Comparison of ENCODE assay signal across 16 mouse cellular contexts in the genomic region with DNA sequence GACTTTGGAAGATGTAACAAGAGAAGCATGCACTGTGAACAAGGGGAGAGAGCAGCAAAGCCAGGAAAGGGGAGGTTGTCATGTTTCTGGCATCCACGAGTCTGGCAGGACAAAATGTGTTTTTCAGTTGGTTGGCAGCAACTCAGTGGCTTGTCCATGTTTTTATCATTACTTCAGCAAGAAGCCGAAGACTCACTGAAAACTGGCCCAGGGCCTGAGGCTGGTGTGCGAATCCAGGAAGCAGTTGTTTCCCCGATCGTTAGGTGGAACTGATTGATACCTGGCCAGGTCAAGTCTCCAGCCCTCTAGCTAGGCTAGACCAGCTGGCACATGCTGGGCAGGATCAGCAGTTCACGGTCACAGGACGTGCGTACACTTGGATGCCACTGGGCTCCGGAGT.
DNase-seq lines count a peak whose midpoint lies in the region; ATAC-seq and TF ChIP-seq lines count a peak whose summit lies in the region.
"Had no signal": no experiment of that assay in that cellular context is flagged by ENCODE, and none has a peak within 500 bp of the region (broad histone marks: within the 10 kb centered on the region; RNA-seq: fewer than 3 reads in every experiment).

No protein-coding gene starts in this region.

- ATAC-seq in kidney, embryonic 14.5 days (ENCODE audit: low FRiP score, low TSS enrichment) = no peak
- no peak for ATAC-seq in neural tube, embryonic 15.5 days (ENCODE audit: low FRiP score)
- no peak for ATAC-seq in activated CD4-positive, CD25-positive, alpha-beta regulatory T cell, adult 4 months
- ATAC-seq: midbrain, embryonic 13.5 days had no signal

- no peak overlapping the region for H3K4me3 ChIP-seq in kidney, adult 2 months (ENCODE audit: insufficient read depth, low read depth, low read length)
- H3K4me3 ChIP-seq in kidney, embryonic 14.5 days (ENCODE audit: low read length) = no peak overlapping the region
- H3K4me3 ChIP-seq in neural tube, embryonic 15.5 days (replicated peaks) = no peak overlapping the region
- H3K4me3 ChIP-seq: limb, embryonic 12.5 days; midbrain, embryonic 13.5 days; neural tube, embryonic 12.5 days had no signal

- no peaks in the 10 kb centered on the region for H3K36me3 ChIP-seq in kidney, adult 2 months (ENCODE audit: control insufficient read depth, insufficient read depth, low read length)
- peaks cover 3% of the 10 kb centered on the region; the same call in 1 of the 2 replicates for H3K36me3 ChIP-seq in kidney, embryonic 14.5 days (ENCODE audit: control insufficient read depth, insufficient read depth, low read length)
- H3K36me3 ChIP-seq in neural tube, embryonic 15.5 days = peaks cover 15% of the 10 kb centered on the region; the same call in 1 of the 2 replicates

- no peak for TF ChIP-seq POLR2A in kidney, adult 2 months (IDR thresholded peaks at IDR 0.05; ENCODE audit: low read depth, low read length)

- no peaks in the 10 kb centered on the region for H3K27me3 ChIP-seq in kidney, adult 2 months (replicated peaks; ENCODE audit: control insufficient read depth, insufficient read depth, low read length)
- H3K27me3 ChIP-seq in kidney, embryonic 14.5 days (ENCODE audit: control insufficient read depth, insufficient read depth, low read length) = no peaks in the 10 kb centered on the region
- H3K27me3 ChIP-seq in neural tube, embryonic 15.5 days (replicated peaks) = no peaks in the 10 kb centered on the region
- H3K27me3 ChIP-seq: CH12.LX; limb, embryonic 12.5 days; midbrain, embryonic 13.5 days; neural tube, embryonic 12.5 days had no signal

- no peak overlapping the region for H3K27ac ChIP-seq in kidney, adult 2 months (ENCODE audit: insufficient read depth, low read depth, low read length)
- H3K27ac ChIP-seq in kidney, embryonic 14.5 days (ENCODE audit: low read depth, low read length) = no peak overlapping the region
- no peak overlapping the region for H3K27ac ChIP-seq in neural tube, embryonic 15.5 days (replicated peaks)
- H3K27ac ChIP-seq: limb, embryonic 12.5 days; midbrain, embryonic 13.5 days; neural tube, embryonic 12.5 days had no signal

- TF ChIP-seq CTCF in kidney, adult 2 months (conservative IDR thresholded peaks at IDR 0.05; ENCODE audit: insufficient read depth, insufficient read length, low read depth, low read length) = no peak

- H3K4me2 ChIP-seq in kidney, embryonic 14.5 days (replicated peaks; ENCODE audit: low read depth, low read length) = no peak overlapping the region
- H3K4me2 ChIP-seq in neural tube, embryonic 15.5 days = no peak overlapping the region
- H3K4me2 ChIP-seq: limb, embryonic 12.5 days; midbrain, embryonic 13.5 days; neural tube, embryonic 12.5 days had no signal

- no peak overlapping the region for H3K9ac ChIP-seq in kidney, embryonic 14.5 days (ENCODE audit: low read depth, low read length)
- H3K9ac ChIP-seq in neural tube, embryonic 15.5 days (replicated peaks) = no peak overlapping the region
- H3K9ac ChIP-seq: limb, embryonic 12.5 days; midbrain, embryonic 13.5 days; neural tube, embryonic 12.5 days had no signal

- peaks cover 6% of the 10 kb centered on the region for H3K4me1 ChIP-seq in kidney, adult 2 months (ENCODE audit: control insufficient read depth, insufficient read depth, low read length)
- H3K4me1 ChIP-seq in kidney, embryonic 14.5 days (ENCODE audit: control insufficient read depth, insufficient read depth, low read length) = 0 out of 2 replicates have a peak, but pooled peaks cover 3% of the 10 kb centered on the region
- H3K4me1 ChIP-seq in neural tube, embryonic 15.5 days = peaks cover 8% of the 10 kb centered on the region

- DNase-seq in kidney, adult 2 months = peak; percentile 18
- peak; percentile 19 for DNase-seq in adrenal gland, postnatal 25 days
- peak; percentile 75 for DNase-seq in gastrocnemius, postnatal 14 days
- peak; percentile 37 for DNase-seq in lung, postnatal 14 days
- no peak for DNase-seq in cerebellum, postnatal 4 days (ENCODE audit: low spot score in 2 of 2)
- DNase-seq: cerebellum, postnatal 25 days; kidney, postnatal 10 days; layer of hippocampus, postnatal 36 days; thymus, postnatal 4 days had no signal

- 50% methylated on average over 9 of the region's 9 CpGs for WGBS in kidney, adult 2 months
- 78% methylated on average over 9 of the region's 9 CpGs for WGBS in kidney, embryonic 14.5 days
- 91% methylated on average over 9 of the region's 9 CpGs for WGBS in neural tube, embryonic 15.5 days

- intact Hi-C loops in gastrocnemius, postnatal 14 days (cut with DNase I; ENCODE audit: low total_unique reads) = no loop called here

- H3K9me3 ChIP-seq in kidney, embryonic 14.5 days (ENCODE audit: control insufficient read depth, low read length) = no peaks in the 10 kb centered on the region
- no peaks in the 10 kb centered on the region for H3K9me3 ChIP-seq in neural tube, embryonic 15.5 days (replicated peaks)
- H3K9me3 ChIP-seq: limb, embryonic 12.5 days; midbrain, embryonic 13.5 days; neural tube, embryonic 12.5 days had no signal

Comparison
In these comparisons a context has a peak if more than half of its experiments do, and no peak if none do; other contexts are left out.
1. DNase-seq: peak in kidney, adult 2 months (single experiment), adrenal gland, postnatal 25 days (single experiment), gastrocnemius, postnatal 14 days (single experiment) and lung, postnatal 14 days (single experiment); none in cerebellum, postnatal 4 days (0 of 2).